Mouse (Mus musculus): ENCODE measurements around the gene Tcf3. TPM values are rescaled to one million over a fixed set of nuclear protein-coding genes. Genes with fewer than 3 reads are reported as not detected.

Gene Tcf3
- polyA plus RNA-seq (2015; fragmentation: Nextera tagmentation; extraction: Ambion mirVana) = 41.9 and 47.0 TPM in 2 replicates

GRCm38 (mm10) chr10:80433513-80434232 lies at the start of gene Tcf3:
TSS of gene Tcf3 (minus strand) at chr10:80433647.
- under 1% methylated on average over 61 of the region's 61 CpGs for WGBS

GRCm38 (mm10) chr10:80481002-80481401 lies 47.6 kb upstream of the Tcf3 start:
- Histone ChIP-seq H3K4me1 (ENCODE audit: control insufficient read depth, insufficient read depth, low read length) (no peaks in the 10 kb centered on the region), H3K9me3 (replicated peaks; ENCODE audit: control insufficient read depth, low read length) (no peaks in the 10 kb centered on the region), H3K27ac (ENCODE audit: low read length) (no peak overlapping the region), H3K27me3 (ENCODE audit: control insufficient read depth, insufficient read depth, low read length) (peaks cover 54% of the 10 kb centered on the region), H3K4me2 (ENCODE audit: low read depth, low read length) (no peak overlapping the region), H3K36me3 (ENCODE audit: control insufficient read depth, insufficient read depth) (no peaks in the 10 kb centered on the region), H3K9ac (ENCODE audit: low read length) (no peak overlapping the region), H3K4me3 (ENCODE audit: low read length) (no peak overlapping the region)
- no peak for ATAC-seq (replicated peaks; ENCODE audit: extremely low read depth, insufficient read depth, low FRiP score)
- 19% methylated on average over 5 of the region's 5 CpGs for WGBS

More at GRCm38 (mm10) chr10:80433513-80434232, at the start of gene Tcf3:
- Histone ChIP-seq H3K4me1 (ENCODE audit: control insufficient read depth, insufficient read depth, low read length) (peaks cover 21% of the 10 kb centered on the region), H3K27me3 (ENCODE audit: control insufficient read depth, insufficient read depth, low read length) (no peaks in the 10 kb centered on the region), H3K36me3 (ENCODE audit: control insufficient read depth, insufficient read depth) (peaks cover 12% of the 10 kb centered on the region), H3K27ac (ENCODE audit: low read length) (peak within 1 kb of the TSS; percentile 84), H3K9ac (ENCODE audit: low read length) (peak within 1 kb of the TSS; percentile 98), H3K4me2 (ENCODE audit: low read depth, low read length) (peak within 1 kb of the TSS; percentile 73), H3K9me3 (replicated peaks; ENCODE audit: control insufficient read depth, low read length) (no peaks in the 10 kb centered on the region), H3K4me3 (ENCODE audit: low read length) (peak within 1 kb of the TSS; percentile 93)
- peak; percentile 93 for ATAC-seq (replicated peaks; ENCODE audit: extremely low read depth, insufficient read depth, low FRiP score)

GRCm38 (mm10) chr10:80478531-80478930 lies 45.1 kb upstream of the Tcf3 start:
- no peak for ATAC-seq (replicated peaks; ENCODE audit: extremely low read depth, insufficient read depth, low FRiP score)
- Histone ChIP-seq H3K9ac (ENCODE audit: low read length) (no peak overlapping the region), H3K4me3 (ENCODE audit: low read length) (no peak overlapping the region), H3K4me2 (ENCODE audit: low read depth, low read length) (no peak overlapping the region), H3K27me3 (ENCODE audit: control insufficient read depth, insufficient read depth, low read length) (peaks cover 30% of the 10 kb centered on the region), H3K9me3 (replicated peaks; ENCODE audit: control insufficient read depth, low read length) (no peaks in the 10 kb centered on the region), H3K27ac (ENCODE audit: low read length) (no peak overlapping the region), H3K36me3 (ENCODE audit: control insufficient read depth, insufficient read depth) (no peaks in the 10 kb centered on the region), H3K4me1 (ENCODE audit: control insufficient read depth, insufficient read depth, low read length) (no peaks in the 10 kb centered on the region)
- 72% methylated on average over 5 of the region's 5 CpGs for WGBS

- Histone ChIP-seq H3K9ac (ENCODE audit: low read length) (peak overlapping the region; percentile 66), H3K4me2 (ENCODE audit: low read depth, low read length) (peak overlapping the region; percentile 83), H3K36me3 (ENCODE audit: control insufficient read depth, insufficient read depth) (no peaks in the 10 kb centered on the region), H3K27me3 (ENCODE audit: control insufficient read depth, insufficient read depth, low read length) (peaks cover 23% of the 10 kb centered on the region), H3K4me1 (ENCODE audit: control insufficient read depth, insufficient read depth, low read length) (no peaks in the 10 kb centered on the region), H3K4me3 (ENCODE audit: low read length) (peak overlapping the region; percentile 62), H3K9me3 (replicated peaks; ENCODE audit: control insufficient read depth, low read length) (no peaks in the 10 kb centered on the region), H3K27ac (ENCODE audit: low read length) (no peak overlapping the region)
- peak; percentile 91 for ATAC-seq (replicated peaks; ENCODE audit: extremely low read depth, insufficient read depth, low FRiP score)
- 1% methylated on average over 56 of the region's 58 CpGs for WGBS
These were observed 42.0 kb upstream of the Tcf3 start for GRCm38 (mm10) chr10:80475290-80475959.

- no peak for ATAC-seq (replicated peaks; ENCODE audit: extremely low read depth, insufficient read depth, low FRiP score)
- Histone ChIP-seq H3K36me3 (ENCODE audit: control insufficient read depth, insufficient read depth) (no peaks in the 10 kb centered on the region), H3K27me3 (ENCODE audit: control insufficient read depth, insufficient read depth, low read length) (0 out of 2 replicates have a peak, but pooled peaks cover 3% of the 10 kb centered on the region), H3K9me3 (replicated peaks; ENCODE audit: control insufficient read depth, low read length) (no peaks in the 10 kb centered on the region), H3K27ac (ENCODE audit: low read length) (no peak overlapping the region), H3K4me1 (ENCODE audit: control insufficient read depth, insufficient read depth, low read length) (peaks cover 9% of the 10 kb centered on the region), H3K4me3 (ENCODE audit: low read length) (no peak overlapping the region), H3K4me2 (ENCODE audit: low read depth, low read length) (no peak overlapping the region), H3K9ac (ENCODE audit: low read length) (no peak overlapping the region)
- WGBS = 70% methylated on average over 5 of the region's 5 CpGs
These were observed 31.6 kb upstream of the Tcf3 start for GRCm38 (mm10) chr10:80465066-80465465.

GRCm38 (mm10) chr10:80464381-80465035 lies 31.1 kb upstream of the Tcf3 start:
- Histone ChIP-seq H3K27me3 (ENCODE audit: control insufficient read depth, insufficient read depth, low read length) (no peaks in the 10 kb centered on the region), H3K9me3 (replicated peaks; ENCODE audit: control insufficient read depth, low read length) (no peaks in the 10 kb centered on the region), H3K36me3 (ENCODE audit: control insufficient read depth, insufficient read depth) (no peaks in the 10 kb centered on the region), H3K4me2 (ENCODE audit: low read depth, low read length) (no peak overlapping the region), H3K4me1 (ENCODE audit: control insufficient read depth, insufficient read depth, low read length) (peaks cover 9% of the 10 kb centered on the region), H3K4me3 (ENCODE audit: low read length) (no peak overlapping the region), H3K27ac (ENCODE audit: low read length) (peak overlapping the region; percentile 30; the same call in 1 of the 2 replicates), H3K9ac (ENCODE audit: low read length) (0 out of 2 replicates have a peak overlapping the region, but pooled peaks have one; percentile 14)
- 10% methylated on average over 19 of the region's 19 CpGs for WGBS
- ATAC-seq (replicated peaks; ENCODE audit: extremely low read depth, insufficient read depth, low FRiP score) = no peak

GRCm38 (mm10) chr10:80461346-80461745 lies 27.9 kb upstream of the Tcf3 start:
- H3K9me3 ChIP-seq (replicated peaks; ENCODE audit: control insufficient read depth, low read length) = no peaks in the 10 kb centered on the region
- no peak overlapping the region for H3K4me2 ChIP-seq (ENCODE audit: low read depth, low read length)
- WGBS = 54% methylated on average over 7 of the region's 7 CpGs
- no peaks in the 10 kb centered on the region for H3K36me3 ChIP-seq (ENCODE audit: control insufficient read depth, insufficient read depth)
- no peak overlapping the region for H3K4me3 ChIP-seq (ENCODE audit: low read length)
- no peak for ATAC-seq (replicated peaks; ENCODE audit: extremely low read depth, insufficient read depth, low FRiP score)
- H3K27me3 ChIP-seq (ENCODE audit: control insufficient read depth, insufficient read depth, low read length) = no peaks in the 10 kb centered on the region
- H3K4me1 ChIP-seq (ENCODE audit: control insufficient read depth, insufficient read depth, low read length) = peaks cover 9% of the 10 kb centered on the region
- no peak overlapping the region for H3K27ac ChIP-seq (ENCODE audit: low read length)
- H3K9ac ChIP-seq (ENCODE audit: low read length) = no peak overlapping the region

GRCm38 (mm10) chr10:80460324-80460723 lies 26.9 kb upstream of the Tcf3 start:
- Histone ChIP-seq H3K9me3 (replicated peaks; ENCODE audit: control insufficient read depth, low read length) (no peaks in the 10 kb centered on the region), H3K4me2 (ENCODE audit: low read depth, low read length) (no peak overlapping the region), H3K27me3 (ENCODE audit: control insufficient read depth, insufficient read depth, low read length) (no peaks in the 10 kb centered on the region), H3K36me3 (ENCODE audit: control insufficient read depth, insufficient read depth) (no peaks in the 10 kb centered on the region), H3K9ac (ENCODE audit: low read length) (no peak overlapping the region), H3K4me3 (ENCODE audit: low read length) (no peak overlapping the region), H3K27ac (ENCODE audit: low read length) (no peak overlapping the region), H3K4me1 (ENCODE audit: control insufficient read depth, insufficient read depth, low read length) (peaks cover 9% of the 10 kb centered on the region)
- ATAC-seq (replicated peaks; ENCODE audit: extremely low read depth, insufficient read depth, low FRiP score) = no peak
- 65% methylated on average over 4 of the region's 4 CpGs for WGBS

- 92% methylated on average over 11 of the region's 11 CpGs for WGBS
- Histone ChIP-seq H3K27me3 (ENCODE audit: control insufficient read depth, insufficient read depth, low read length) (no peaks in the 10 kb centered on the region), H3K9ac (ENCODE audit: low read length) (no peak overlapping the region), H3K36me3 (ENCODE audit: control insufficient read depth, insufficient read depth) (no peaks in the 10 kb centered on the region), H3K9me3 (replicated peaks; ENCODE audit: control insufficient read depth, low read length) (no peaks in the 10 kb centered on the region), H3K4me1 (ENCODE audit: control insufficient read depth, insufficient read depth, low read length) (peaks cover 8% of the 10 kb centered on the region), H3K4me2 (ENCODE audit: low read depth, low read length) (no peak overlapping the region), H3K27ac (ENCODE audit: low read length) (no peak overlapping the region), H3K4me3 (ENCODE audit: low read length) (no peak overlapping the region)
- ATAC-seq (replicated peaks; ENCODE audit: extremely low read depth, insufficient read depth, low FRiP score) = no peak
These were observed 26.2 kb upstream of the Tcf3 start for GRCm38 (mm10) chr10:80459671-80460070.
